Mouse (Mus musculus) natural killer cell, adult 2 months (primary cell): ENCODE measurements around the gene Brap.
A peak's percentile ranks its signal among the peaks of the same experiment; 100 is the strongest.
"Not testable (repeated sequence)": the region's sequence is repeated elsewhere in the genome, so short reads cannot be mapped to it uniquely, and the experiment has no call there.

Source experiments
- DNase-seq, 2 experiments: peaks; one replicate each; pipeline ENCODE4 v3.0.0; 2022; ENCODE audit warnings: low spot score in 2 of 2

Gene Brap

GRCm38 (mm10) chr5:121660059-121660896 is at the start of gene Brap, which contains the start of gene Acad10:
Gene Brap (plus strand): TSS chr5:121660563.
Gene Acad10 (minus strand): TSS chr5:121660514.
- DNase-seq = peak; percentile 90 to 92

GRCm38 (mm10) chr5:121612036-121612435 is 48.3 kb upstream of the Brap start:
- DNase-seq = no peak

- DNase-seq = not testable (repeated sequence)
These were observed 45.4 kb upstream of the Brap start for GRCm38 (mm10) chr5:121614921-121615320.

GRCm38 (mm10) chr5:121618592-121619513 is 41.5 kb upstream of the Brap start, which contains the start of gene Acad12:
Gene Acad12 (minus strand): TSS chr5:121618938.
- DNase-seq = peak; percentile 73 to 77

- no peak for DNase-seq
These were observed 39.3 kb upstream of the Brap start for GRCm38 (mm10) chr5:121621102-121621501.

GRCm38 (mm10) chr5:121623241-121623640 is 37.1 kb upstream of the Brap start:
- no peak for DNase-seq

GRCm38 (mm10) chr5:121627871-121628270 is 32.5 kb upstream of the Brap start:
- peak; percentile 64 to 73 for DNase-seq

GRCm38 (mm10) chr5:121631106-121631647 is 29.2 kb upstream of the Brap start:
- not testable (repeated sequence) for DNase-seq

GRCm38 (mm10) chr5:121632804-121633203 is 27.6 kb upstream of the Brap start:
- no peak for DNase-seq

GRCm38 (mm10) chr5:121634668-121635067 is 25.7 kb upstream of the Brap start:
- DNase-seq = no peak

GRCm38 (mm10) chr5:121637296-121637695 is 23.1 kb upstream of the Brap start:
- no peak for DNase-seq

GRCm38 (mm10) chr5:121639601-121640000 is 20.8 kb upstream of the Brap start:
- no peak for DNase-seq

- DNase-seq = no peak
These were observed 11.2 kb upstream of the Brap start for GRCm38 (mm10) chr5:121649134-121649533.

GRCm38 (mm10) chr5:121654526-121654925 is 5.8 kb upstream of the Brap start:
- no peak for DNase-seq

GRCm38 (mm10) chr5:121656866-121657265 is 3.5 kb upstream of the Brap start:
- DNase-seq = not testable (repeated sequence)

GRCm38 (mm10) chr5:121657656-121658055 is 2.7 kb upstream of the Brap start:
- DNase-seq = not testable (repeated sequence)

GRCm38 (mm10) chr5:121660897-121661254 is 513 bp downstream of the Brap start:
- DNase-seq = peak; percentile 33 to 36

- no peak for DNase-seq
These were observed 1.1 kb downstream of the Brap start for GRCm38 (mm10) chr5:121661494-121661893.

- no peak for DNase-seq
These were observed 3.1 kb downstream of the Brap start for GRCm38 (mm10) chr5:121663456-121663855.

GRCm38 (mm10) chr5:121664078-121664477 is 3.7 kb downstream of the Brap start:
- DNase-seq = no peak

- DNase-seq = no peak
These were observed 4.6 kb downstream of the Brap start for GRCm38 (mm10) chr5:121664971-121665370.

GRCm38 (mm10) chr5:121667067-121667466 is 6.7 kb downstream of the Brap start:
- DNase-seq = no peak
